Mouse (Mus musculus): ENCODE data around the gene Rfc2. TPM values are rescaled to one million over a fixed set of nuclear protein-coding genes. Genes with fewer than 3 reads are reported as not detected.
"Not testable (repeated sequence)": the region's sequence is repeated elsewhere in the genome, so short reads cannot be mapped to it uniquely, and the experiment has no call there.

Rfc2 gene
- polyA plus RNA-seq, 1 experiment: not detected

GRCm38 (mm10) chr5:134644643-134645118 is 63.5 kb downstream of the Rfc2 start:
- TF ChIP-seq CTCF (IDR thresholded peaks at IDR 0.05; ENCODE audit: insufficient read depth, low read depth, low read length) (no peak), POLR2A (IDR thresholded peaks at IDR 0.05; ENCODE audit: insufficient read depth, low read depth, low read length) (no peak)
- H3K4me1 ChIP-seq (ENCODE audit: control insufficient read depth, insufficient read depth, low read length): no peaks in the 10 kb centered on the region
- H3K4me3 ChIP-seq (ENCODE audit: insufficient read depth, low read depth, low read length): no peak overlapping the region
- no peak overlapping the region for H3K27ac ChIP-seq (ENCODE audit: insufficient read depth, low read depth, low read length)
- 63% methylated on average over 8 of the region's 8 CpGs for WGBS

DNA sequence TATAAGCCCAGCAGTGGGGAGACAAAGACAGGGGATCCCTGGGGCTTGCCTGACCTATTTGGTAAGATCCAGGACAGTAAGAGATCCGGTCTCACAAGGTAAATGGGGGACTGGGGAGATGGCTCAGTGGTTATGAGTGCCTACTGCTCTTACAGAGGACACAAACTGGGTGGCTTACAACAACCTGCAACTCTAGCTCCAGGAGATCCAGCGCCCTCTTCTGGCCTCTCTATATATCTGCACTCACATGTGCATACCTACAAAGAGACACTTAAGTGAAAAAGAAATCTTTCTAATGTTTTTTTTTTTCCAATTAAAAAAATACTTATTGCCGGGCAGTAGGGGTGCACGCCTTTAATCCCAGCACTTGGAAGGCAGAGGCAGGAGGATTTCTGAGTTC is 65.3 kb downstream of the Rfc2 start:
- H3K4me3 ChIP-seq (ENCODE audit: insufficient read depth, low read depth, low read length): no peak overlapping the region
- no peak overlapping the region for H3K27ac ChIP-seq (ENCODE audit: insufficient read depth, low read depth, low read length)
- 79% methylated on average over 4 of the region's 4 CpGs for WGBS
- TF ChIP-seq CTCF (IDR thresholded peaks at IDR 0.05; ENCODE audit: insufficient read depth, low read depth, low read length): no peak
- H3K4me1 ChIP-seq (ENCODE audit: control insufficient read depth, insufficient read depth, low read length): no peaks in the 10 kb centered on the region

DNA sequence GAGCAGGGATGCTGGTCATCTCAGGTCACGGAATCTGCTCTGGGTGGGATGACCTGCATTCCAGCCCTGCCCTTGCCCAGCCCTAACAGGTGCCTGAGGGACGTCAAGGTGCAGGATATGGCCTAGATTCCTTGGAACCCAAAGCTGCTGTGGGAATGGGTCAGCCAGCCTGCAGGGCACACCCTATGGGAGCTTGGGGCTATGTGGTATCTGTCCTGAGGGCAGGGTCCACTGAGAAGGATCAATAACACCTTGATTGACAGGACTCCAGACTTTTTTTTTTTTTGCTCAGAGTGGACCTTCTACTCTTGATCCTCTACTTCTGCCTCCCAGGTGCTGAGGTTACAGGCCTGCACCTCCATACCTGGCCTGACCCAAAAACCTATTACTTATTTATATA is 66.2 kb downstream of the Rfc2 start:
- TF ChIP-seq CTCF (IDR thresholded peaks at IDR 0.05; ENCODE audit: insufficient read depth, low read depth, low read length): no peak
- no peak for TF ChIP-seq POLR2A (IDR thresholded peaks at IDR 0.05; ENCODE audit: insufficient read depth, low read depth, low read length)
- Histone ChIP-seq H3K27ac (ENCODE audit: insufficient read depth, low read depth, low read length) (no peak overlapping the region), H3K4me3 (ENCODE audit: insufficient read depth, low read depth, low read length) (no peak overlapping the region), H3K4me1 (ENCODE audit: control insufficient read depth, insufficient read depth, low read length) (no peaks in the 10 kb centered on the region)
- 89% methylated on average over 2 of the region's 2 CpGs for WGBS

GRCm38 (mm10) chr5:134648976-134649375 is 67.8 kb downstream of the Rfc2 start:
- 81% methylated on average over 4 of the region's 4 CpGs for WGBS
- H3K4me3 ChIP-seq (ENCODE audit: insufficient read depth, low read depth, low read length); H3K27ac ChIP-seq (ENCODE audit: insufficient read depth, low read depth, low read length); H3K4me1 ChIP-seq (ENCODE audit: control insufficient read depth, insufficient read depth, low read length): not testable (repeated sequence)

- TF ChIP-seq POLR2A (IDR thresholded peaks at IDR 0.05; ENCODE audit: insufficient read depth, low read depth, low read length) (no peak), CTCF (IDR thresholded peaks at IDR 0.05; ENCODE audit: insufficient read depth, low read depth, low read length) (no peak; the same call in 1 of the 2 replicates)
- no peaks in the 10 kb centered on the region for H3K4me1 ChIP-seq (ENCODE audit: control insufficient read depth, insufficient read depth, low read length)
- H3K4me3 ChIP-seq (ENCODE audit: insufficient read depth, low read depth, low read length): no peak overlapping the region
- H3K27ac ChIP-seq (ENCODE audit: insufficient read depth, low read depth, low read length): no peak overlapping the region
- WGBS: 42% methylated on average over 5 of the region's 5 CpGs
Observed at GRCm38 (mm10) chr5:134650926-134651325, 69.8 kb downstream of the Rfc2 start.

Other genes starting within 250 kb of the Rfc2 start
- gene Gtf2ird1, start 124.7 kb upstream of the Rfc2 start, polyA plus RNA-seq (2012; ENCODE audit: insufficient read depth, insufficient read length, low replicate concordance, missing spikeins): not detected in 2 replicates
- not detected in 2 replicates for gene Clip2, start 28.9 kb upstream of the Rfc2 start, polyA plus RNA-seq (2012; ENCODE audit: insufficient read depth, insufficient read length, low replicate concordance, missing spikeins)
- gene Syna, start 21.2 kb upstream of the Rfc2 start, polyA plus RNA-seq (2012; ENCODE audit: insufficient read depth, insufficient read length, low replicate concordance, missing spikeins): not detected in 2 replicates
- not detected in 2 replicates for gene Lat2, start 33.7 kb downstream of the Rfc2 start, polyA plus RNA-seq (2012; ENCODE audit: insufficient read depth, insufficient read length, low replicate concordance, missing spikeins)
- gene Eif4h, start 58.1 kb downstream of the Rfc2 start, polyA plus RNA-seq (2012; ENCODE audit: insufficient read depth, insufficient read length, low replicate concordance, missing spikeins): 112 TPM in 1 of 2 replicates, not detected in the other
- gene Limk1, start 107.2 kb downstream of the Rfc2 start, polyA plus RNA-seq (2012; ENCODE audit: insufficient read depth, insufficient read length, low replicate concordance, missing spikeins): not detected in 2 replicates
- gene Eln, start 166.0 kb downstream of the Rfc2 start, polyA plus RNA-seq (2012; ENCODE audit: insufficient read depth, insufficient read length, low replicate concordance, missing spikeins): not detected in 2 replicates